Mouse (Mus musculus) urinary bladder, adult 18-20 months (tissue): ENCODE measurements around the gene Cfap54.

Experiments
- DNase-seq, 2 experiments: peaks; one replicate each; pipeline ENCODE4 v3.0.0; 2022; ENCODE audit warnings: low spot score in 2 of 2, mixed read lengths in 2 of 2

Gene Cfap54

DNA sequence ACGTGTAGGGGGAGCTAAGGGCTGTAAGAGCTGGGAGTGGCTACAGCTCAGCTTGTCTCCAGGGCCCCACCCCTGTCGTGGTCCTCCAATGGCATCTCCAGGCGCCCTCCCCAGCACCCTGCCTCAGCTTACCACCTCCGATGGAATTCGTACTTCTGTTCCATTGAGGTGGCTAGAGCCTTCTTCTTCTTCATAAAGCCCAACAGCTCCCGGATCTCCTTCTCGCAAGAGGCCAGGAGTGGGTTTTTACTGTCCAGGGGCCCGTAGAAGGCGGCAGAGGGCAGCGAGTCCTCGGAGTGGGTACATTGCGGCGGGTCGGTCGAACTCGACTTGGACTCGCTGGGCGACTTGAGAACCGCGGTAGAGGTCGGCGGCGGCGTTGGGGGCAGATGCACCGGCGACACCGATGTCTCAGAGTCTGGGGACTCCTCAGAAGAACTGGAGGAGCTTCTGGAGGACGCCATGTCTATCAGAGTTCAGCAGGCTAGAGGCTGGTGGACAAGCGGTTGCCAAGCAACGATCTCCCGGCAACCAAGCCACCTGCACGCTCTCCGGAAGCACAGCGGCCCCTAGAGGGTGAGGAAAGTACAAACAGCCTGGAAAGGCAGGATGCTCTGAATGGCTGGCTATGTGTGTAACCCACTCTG lies at the start of gene Cfap54:
Gene Cfap54, minus strand, starts transcription at position 486 of the 647 bp plus-strand sequence.
- DNase-seq: peak; percentile 63 to 75

DNA sequence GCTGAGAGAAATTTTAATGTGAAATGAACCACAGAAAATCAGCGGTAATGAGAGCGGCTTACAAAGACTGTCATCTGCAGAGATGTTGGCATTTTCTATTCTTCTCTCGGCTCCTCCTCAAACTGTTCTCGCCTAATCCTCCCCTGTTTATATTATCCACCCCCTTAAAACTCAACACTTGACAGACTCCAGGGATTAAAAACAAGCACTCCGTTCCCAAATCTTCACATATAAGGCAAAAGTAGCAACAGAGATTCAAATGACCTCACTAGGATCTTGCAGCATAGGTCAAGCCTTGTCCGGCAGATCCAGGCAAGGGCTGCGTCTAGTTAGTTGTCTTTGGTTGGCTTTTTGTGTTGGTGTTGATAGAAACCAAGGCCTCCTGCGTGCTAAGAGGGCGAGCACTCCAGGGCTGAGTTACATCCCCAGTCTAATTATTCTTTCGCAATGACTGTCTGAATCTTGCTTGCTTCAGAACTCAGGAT lies 49.1 kb upstream of the Cfap54 start:
- peak in 1 of 2 experiments; percentile 38 for DNase-seq

DNA sequence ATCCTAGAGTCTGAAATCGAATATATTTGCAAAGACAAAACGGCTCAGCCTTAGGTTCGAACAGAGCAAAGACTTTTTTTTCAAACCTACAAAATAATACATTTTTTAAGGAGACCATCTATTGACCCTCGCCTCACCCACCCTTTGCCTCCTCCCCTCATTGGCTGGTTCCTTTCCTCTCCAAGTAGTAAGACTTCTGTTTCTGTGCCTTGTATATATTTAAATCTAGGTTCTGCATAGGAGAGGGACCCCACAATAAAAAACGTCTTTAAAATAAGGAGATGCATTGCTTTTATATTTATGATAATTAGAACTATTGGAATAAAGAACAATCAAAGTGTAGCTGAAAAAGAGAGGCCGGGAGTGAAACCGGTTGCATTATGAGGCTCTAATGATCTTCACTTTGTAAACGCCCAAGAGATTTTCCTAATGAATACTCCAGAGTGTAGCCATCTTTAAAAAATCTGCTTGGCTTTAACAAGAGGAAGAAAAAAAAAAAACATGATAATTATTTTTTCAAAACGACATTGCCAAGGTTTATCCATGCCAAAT lies 48.6 kb upstream of the Cfap54 start:
- no peak for DNase-seq

DNA sequence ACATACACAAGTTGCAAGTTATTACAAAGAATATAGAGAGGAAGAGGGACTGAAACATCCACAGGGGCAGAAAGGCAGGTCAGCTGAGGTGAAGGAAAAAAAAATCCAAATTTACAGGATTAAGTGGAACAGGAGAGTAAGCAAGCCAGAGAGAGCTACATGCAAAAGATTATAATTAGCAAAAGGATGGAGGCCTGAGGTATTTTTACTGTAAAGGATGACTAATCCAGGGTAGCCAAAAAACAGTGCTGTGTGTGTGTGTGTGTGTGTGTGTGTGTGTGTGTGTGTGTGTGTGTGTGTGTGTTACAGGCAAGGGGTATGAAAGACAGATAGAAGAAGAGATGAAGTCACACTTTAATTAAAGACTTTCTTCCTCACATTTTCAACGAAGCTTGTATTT lies 47.9 kb upstream of the Cfap54 start:
- no peak for DNase-seq

DNA sequence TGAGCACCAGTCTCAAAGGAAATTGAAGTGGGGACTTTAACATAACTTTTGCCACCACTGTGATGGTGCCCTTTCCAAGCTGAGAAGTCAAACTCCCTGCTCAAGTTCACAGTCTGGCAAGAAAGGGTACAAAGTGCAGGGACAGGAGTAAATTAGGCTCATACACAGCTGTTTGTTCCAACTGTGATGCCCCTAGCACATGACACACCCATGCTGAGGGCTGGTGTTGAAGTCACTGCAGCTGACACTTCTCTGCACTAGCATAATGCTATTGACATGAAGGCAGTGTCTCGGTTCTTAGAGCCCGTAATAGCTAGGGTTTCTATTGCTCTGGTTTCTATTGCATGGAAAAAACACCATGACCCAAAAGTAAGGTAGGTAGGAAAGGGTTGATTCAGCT lies 47.1 kb upstream of the Cfap54 start:
- no peak for DNase-seq

DNA sequence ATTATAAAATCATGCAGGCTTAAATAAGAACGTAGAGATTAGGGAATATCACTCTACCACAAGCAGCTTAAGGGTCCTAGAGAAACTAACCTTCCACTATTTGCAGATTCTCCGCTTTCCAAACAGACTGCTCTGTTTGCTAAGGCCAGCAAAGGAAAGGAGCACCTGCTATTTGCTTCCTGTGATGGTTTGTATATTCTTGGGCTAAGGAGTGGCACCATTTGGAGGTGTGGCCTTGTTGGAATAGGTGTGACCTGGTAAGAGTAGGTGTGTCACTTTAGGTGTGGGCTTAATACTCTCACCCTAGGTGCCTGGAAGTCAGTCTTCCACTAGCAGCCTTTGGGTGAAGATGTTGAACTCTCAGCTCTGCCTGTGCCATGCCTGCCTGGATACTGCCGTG lies 44.6 kb upstream of the Cfap54 start:
- DNase-seq: no peak

DNA sequence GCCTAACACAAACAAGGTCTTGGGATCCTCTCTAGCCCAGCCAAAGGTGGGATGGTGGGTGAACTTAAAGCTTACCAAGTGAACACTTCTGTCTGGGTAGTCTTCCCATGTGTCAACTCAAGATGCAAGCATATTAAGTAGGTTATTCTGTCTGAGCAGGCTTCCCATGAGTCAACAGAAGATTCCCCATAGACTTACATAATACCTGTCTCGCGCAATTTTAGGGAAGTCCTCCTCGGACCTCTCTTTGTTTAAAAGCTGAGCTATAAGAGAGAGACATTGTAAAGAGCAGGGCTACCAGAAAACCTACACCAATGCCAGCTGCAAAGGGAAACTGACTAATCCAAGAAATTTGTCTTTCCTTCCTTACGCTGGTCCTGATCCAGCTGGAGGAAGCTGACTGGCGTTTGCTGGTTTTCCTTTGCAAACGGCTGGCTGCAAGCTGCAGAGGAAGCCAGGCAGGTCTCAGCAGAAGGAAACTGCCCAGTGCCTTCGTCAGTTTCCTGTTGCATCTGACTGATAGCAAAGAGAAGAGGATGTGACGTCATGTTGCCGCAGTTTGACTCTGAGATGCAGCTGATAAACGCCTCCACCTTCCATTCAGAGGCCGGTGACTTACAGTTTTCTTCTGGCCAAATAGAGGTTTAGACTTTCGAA lies 42.7 kb upstream of the Cfap54 start:
- DNase-seq: peak in 1 of 2 experiments; percentile 18

DNA sequence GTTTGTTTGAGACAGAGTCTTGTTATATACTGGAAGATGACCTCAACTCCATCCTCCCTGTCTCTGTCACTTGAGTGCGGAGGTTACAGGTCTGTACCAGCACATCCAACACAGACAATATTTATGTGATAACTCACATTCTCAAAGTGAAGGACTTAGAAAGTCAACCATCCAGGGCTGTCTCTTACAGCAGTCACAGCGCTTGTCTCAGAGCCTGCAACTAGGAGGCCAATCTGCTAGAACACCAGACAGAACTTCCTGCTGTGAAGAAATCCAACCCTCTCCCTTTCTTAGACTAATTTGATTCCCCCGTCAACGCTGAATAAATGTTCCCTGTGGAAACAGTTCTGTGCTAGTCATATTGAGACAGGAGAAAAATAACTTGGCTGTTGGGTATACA lies 41.9 kb upstream of the Cfap54 start:
- DNase-seq: no peak

DNA sequence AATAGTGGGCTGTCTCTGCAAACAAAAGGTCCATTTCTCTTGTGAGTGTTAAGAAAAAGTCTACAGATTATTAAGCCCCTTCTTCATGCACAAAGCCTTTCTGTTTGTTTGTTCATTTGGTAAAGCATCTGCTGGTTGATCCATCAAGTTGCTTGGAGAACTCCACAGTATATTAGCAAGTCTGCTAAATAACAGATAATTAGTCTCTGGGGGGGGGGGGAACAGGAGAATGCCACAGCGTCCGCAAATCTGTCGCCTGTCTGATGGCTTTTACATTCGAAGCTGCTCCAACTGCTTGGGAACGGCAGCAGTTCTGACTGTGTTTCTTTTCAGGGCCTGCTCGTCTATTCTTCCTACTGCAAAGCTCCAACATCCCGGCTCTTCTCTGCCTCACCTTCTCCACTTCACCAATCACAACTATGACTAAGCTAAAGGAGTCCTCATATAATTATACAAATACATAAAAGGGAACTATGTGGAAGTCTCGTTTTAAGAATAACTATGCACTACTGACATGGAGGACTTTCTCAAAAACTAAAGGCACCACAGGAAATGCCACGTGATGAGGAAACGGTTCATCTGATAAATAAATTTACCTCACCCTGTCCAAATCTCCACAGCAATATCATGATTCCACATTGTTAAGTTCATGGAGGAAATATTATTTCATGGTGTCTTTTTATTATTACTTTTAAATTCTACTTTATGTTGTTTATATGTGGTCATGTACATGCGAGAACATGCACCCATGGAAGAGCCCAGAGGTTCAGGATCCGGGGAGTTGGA lies 41.2 kb upstream of the Cfap54 start:
- no peak for DNase-seq

DNA sequence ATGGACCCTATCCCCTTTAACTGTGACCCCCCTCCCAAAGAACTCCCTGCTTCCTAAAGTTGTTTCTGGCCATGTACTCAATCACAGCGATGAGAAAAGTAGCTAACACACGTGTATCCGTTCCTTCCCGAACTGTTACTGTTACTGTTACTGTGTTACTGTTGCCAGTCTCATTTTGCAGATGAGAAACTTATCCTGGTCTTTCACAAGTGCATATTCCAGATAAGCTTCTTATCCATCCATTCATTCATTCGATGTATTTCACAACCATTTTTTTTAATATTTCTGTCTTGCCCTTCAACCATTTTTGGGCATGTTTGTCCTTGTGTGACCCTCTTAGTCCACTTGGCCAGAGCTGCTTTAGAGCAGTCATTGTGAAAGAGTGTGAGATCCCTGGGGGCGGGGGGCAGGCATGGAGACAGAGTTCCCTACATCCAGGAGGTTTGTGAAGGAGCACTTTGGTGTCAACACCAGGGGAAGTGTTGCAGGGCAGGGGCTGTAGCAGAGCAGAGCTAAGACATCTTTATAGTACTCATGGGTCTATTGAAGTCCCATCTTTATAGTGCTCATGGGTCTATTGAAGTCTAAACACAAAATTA lies 39.9 kb upstream of the Cfap54 start:
- DNase-seq: no peak

DNA sequence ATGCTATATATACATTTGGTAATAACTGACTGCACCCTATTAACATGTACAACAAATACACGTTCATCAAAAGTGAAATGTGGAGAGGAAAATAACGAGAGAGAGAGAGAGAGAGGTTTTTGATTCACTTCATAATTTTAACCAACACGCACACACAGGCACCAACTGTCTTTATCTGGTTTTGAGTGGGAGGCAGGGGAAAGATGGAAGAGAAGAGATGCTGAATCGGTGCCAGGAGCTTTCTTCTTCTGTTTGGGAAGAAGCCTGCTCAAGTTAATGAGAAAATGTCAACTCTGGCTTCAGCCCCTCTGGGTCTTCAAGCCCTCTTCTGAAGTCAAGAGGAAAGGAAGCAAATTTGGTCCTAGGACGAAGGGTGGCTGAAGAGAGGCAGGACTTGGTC lies 38.4 kb upstream of the Cfap54 start:
- DNase-seq: no peak

DNA sequence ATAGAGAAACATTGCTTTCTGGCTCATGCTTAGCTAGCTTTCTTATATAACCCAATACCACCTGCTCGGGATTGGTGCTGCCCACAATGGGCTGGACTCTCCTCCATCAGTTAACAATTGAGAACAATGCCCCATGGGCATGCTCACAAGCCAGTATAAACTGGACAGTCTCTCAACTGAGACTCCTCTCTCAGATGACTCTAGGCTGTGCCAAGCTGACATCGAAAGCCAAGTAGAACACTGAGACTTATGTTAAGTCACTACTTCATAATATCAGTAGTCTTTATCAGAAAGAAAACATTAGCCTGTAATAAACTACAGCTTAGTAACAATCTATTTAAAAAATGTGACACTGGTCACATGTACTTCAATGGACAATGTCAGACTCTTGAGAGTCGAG lies 35.2 kb upstream of the Cfap54 start:
- DNase-seq: no peak

DNA sequence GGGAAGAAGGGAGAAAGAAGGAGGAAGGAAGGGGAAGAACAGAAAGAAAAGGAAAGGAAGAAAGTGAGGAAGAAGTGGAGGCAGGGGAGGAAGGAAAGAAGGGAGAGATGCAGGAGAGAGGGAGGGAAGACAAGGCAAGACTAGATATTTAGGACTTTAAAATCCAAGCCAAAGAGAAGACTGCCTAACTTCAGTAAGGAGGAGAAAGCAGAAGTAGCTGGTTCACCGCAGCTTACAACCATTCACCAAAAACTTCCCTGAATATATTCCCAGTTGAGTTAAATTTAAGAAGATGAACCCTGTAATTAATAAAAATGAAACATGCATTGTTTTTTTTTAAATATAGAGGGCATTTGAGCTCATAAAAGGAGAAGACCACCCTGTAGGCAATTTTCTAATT lies 34.3 kb upstream of the Cfap54 start:
- no peak for DNase-seq

DNA sequence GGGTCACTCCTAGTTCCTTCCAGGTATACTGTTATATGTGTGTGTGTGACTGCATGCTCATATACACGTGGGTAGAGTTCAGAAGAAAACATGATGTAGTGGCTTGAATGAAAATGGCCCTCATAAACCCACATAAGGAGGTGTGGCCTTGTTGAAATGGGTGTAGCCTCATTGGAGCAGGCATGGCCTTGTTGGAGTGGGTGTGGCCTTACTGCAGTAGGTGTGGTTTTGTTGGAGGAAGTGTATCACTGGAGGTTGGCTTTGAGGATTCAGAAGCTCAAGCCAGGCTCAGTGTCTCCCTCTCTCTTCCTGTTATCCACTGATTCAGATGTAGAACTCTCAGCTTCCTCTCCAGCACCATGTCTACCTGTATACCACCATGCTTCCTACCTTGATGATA lies 33.4 kb upstream of the Cfap54 start:
- DNase-seq: no peak

DNA sequence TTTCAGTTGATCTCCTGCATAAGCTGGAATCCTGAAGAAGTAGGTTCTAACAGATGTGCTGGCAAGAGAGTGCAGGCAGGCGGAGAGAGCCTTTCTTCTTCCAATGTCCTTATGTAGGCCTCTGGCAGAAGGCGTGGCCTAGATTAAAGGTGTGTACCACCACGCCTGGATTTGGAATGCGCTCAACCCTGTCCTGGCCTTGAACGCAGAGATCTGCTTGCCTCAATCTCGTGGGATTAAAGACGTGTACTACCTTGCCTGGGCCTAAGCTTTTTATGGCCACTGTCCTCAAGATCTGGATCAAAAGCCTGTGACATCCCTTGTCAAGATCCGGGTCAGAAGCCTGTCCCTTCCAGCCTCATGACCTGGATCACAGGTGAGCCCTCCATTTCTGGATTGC lies 32.5 kb upstream of the Cfap54 start:
- no peak for DNase-seq

DNA sequence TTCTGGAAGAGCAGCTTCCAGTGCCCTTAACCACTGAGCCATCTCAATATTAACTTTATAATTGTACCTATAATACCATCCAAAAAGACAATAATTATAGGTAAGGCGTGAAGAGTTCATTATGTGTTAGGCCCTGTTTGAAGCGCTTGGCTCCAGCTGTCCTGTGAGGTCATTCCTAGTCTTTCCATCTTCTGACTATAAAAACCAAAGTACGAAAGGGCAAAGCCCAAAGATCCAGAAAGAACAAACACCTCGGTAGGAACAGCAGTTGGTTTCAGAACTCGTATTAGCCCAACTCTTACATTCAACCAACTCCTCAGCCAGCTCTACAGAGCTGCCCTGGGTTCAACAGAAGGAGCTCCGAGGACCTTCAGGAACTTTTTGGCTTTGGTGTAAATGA lies 30.6 kb upstream of the Cfap54 start:
- no peak for DNase-seq

DNA sequence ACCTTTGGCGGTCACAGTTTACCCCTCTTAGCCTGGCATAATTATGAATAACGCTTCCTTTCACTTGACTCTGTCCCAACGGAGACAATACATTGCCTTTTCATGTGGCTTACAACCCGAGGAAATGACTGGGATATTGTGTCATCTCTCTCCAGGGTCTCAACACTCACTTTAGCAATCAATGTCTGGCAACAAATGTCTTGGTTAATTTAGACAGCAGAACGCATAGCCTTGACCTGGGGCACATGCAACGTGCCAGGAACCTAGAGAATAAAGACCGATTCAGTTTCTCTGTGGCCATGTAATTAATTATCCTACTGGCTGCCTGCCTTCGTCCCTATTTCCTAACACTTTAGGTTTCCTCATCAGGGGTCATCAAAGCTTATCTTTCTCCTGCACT lies 30.0 kb upstream of the Cfap54 start:
- DNase-seq: no peak

DNA sequence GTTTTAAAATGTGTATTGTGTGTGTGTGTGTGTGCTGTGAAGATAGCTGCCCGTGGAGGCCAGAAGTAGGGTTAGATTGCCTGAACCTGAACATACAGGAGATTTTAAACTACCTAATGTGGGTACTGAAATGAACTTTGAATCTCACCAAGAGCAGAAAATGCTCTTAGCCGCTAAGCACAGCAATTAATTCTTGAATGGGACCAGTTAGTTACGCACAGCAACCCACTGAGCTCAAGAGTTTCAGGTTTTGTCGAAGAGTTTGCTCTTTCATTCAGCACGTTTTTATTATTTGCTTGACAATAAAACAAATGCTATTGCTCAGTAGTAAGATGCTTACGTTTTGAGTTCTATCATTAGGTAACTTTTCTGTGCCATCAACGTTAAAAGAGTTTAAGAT lies 23.9 kb upstream of the Cfap54 start:
- no peak for DNase-seq

DNA sequence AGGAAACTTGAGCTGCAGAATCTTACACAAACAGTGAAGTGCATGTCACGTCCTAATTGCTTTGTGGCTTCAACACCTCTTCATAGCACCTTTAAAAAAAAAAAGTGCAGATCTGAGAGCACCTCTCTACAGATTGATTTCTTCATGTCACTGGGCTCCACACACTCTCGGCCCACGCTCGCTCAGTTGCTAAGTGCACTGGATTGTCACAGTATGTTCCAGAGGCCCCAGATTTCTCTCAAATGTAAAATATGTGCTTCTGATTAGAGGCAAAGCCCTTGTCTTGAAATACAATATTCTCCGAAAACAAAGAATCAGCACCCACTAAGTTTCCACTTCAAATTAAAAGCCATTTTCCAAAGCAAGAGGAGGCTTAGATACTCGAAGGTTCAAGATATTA lies 22.9 kb upstream of the Cfap54 start:
- no peak for DNase-seq

DNA sequence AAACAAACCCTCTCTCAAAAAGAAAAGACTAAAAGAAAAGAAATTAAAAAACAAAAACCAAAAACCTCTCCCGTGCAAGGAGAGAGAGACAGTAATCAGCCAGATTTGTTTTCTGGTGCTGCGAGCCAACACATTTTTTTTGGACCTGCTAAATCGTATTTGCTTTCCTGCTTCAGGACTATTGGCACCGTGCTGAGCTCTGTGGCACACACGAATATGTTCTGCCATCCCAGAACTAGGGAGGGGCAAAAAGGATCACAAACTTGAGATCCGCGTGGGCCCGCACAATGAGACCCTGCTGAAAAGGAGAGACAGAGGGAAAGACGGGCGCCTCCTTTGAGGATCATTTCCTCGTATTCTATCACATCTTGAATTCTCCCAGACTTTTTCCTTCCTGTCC lies 22.3 kb upstream of the Cfap54 start:
- no peak for DNase-seq

DNA sequence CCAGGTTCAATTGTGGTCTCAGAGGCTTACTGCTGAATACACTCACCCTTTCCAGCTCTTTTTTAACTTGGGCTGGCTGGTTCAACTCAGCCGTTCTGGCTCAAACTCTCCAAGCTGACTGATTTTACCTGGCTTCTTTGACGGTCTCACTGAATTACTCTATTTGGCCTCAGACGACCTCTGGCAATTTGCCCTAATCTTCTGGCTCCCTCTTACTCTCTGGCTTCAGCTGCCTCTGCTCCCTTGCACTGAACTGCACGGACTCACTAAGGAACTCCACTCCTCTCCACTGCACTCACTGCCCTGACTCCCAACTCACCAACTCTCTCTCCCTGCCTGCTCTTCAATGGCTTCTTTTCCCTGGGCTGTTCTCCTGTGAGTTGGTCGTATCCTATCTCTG lies 20.9 kb upstream of the Cfap54 start:
- no peak for DNase-seq

DNA sequence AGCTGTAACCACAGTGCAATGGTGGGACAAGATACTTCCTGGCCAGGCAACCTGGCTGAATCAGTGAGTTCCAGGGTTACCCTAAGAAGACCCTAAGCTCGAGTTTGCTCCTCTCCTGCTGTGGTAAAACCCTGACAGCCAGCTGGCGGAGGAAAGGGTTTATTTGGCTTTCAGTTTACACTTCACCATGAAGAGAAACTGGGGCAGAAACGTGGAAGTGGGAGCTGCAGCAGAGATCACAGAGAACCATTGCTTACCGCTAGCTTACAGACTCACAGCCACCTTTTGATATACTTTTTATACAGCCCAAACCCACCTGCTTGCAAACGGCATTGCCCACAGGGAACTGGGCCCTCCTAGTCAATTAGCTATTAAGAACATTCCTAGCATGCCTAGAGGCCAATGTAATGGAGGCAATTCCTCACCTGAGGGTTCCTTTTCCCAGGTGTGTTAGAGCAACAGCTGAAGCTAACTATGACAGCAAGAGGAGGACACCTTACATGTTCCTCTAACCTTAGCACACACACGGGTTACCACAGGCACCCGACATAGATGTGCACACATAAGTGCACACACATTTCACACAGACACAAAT lies 16.9 kb upstream of the Cfap54 start:
- DNase-seq: no peak
